Mouse (Mus musculus): ENCODE data around the gene D430019H16Rik. TPM values are rescaled to one million over a fixed set of nuclear protein-coding genes. Genes with fewer than 3 reads are reported as not detected.

Gene D430019H16Rik
- total and polyA plus RNA-seq, 3 experiments, result not detected

DNA sequence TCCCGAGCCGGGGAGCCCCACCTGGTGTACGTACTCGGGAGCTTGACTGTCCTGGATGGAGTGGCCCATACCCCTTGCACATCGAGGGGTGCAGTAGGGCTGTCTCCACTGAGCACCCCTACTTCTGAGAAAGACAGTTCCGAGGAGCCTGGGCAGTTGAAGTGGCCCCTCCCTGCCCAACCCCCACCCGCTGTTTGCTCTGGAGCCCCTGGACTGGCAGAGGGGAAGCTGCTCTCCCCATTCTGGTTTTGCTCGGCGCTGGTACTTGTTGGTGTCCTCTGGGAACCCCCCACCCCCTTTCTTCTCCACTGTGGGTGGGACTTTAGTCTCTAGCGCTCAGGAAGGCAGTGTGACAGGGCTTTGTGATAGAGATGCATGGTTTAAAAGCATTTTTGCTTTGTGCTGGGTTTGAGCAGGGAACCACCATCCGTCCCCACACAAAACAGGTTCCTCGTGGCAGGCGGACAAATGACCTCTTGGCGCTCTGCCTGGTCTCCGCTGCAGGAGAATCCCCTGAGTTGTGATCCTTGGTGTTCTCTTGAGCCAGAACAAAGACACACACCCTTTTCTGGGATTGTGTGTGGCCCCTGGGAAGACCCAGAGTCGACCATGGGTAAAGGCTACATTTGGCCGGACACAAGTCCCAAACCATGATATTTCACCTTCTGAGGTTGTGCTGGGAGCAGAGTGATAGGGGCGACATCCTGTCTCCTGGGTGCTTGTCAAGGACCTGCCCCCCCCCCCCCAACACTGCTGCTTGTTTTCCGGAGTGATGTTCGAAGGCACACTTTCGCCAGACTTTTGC, 804 bp downstream of the D430019H16Rik start:
- H3K4me3 ChIP-seq (ENCODE audit: control insufficient read depth in 1 of 2, insufficient read depth in 1 of 2, low read depth in 2 of 2, low read length in 2 of 2), result no peak overlapping the region
- no peaks in the 10 kb centered on the region for H3K79me2 ChIP-seq (ENCODE audit: control insufficient read depth, insufficient read depth, low read length, poor library complexity)
- no peaks in the 10 kb centered on the region for H3K27me3 ChIP-seq (ENCODE audit: control insufficient read depth in 1 of 2, insufficient read depth in 2 of 2, low read length in 2 of 2)
- H3K27ac ChIP-seq (ENCODE audit: control insufficient read depth, low read depth, low read length), result no peak overlapping the region
- H3K9ac ChIP-seq (ENCODE audit: control insufficient read depth, low read depth, low read length, poor library complexity, severe bottlenecking), result no peak overlapping the region
- no peak for TF ChIP-seq USF1 (IDR thresholded peaks at IDR 0.05; ENCODE audit: low read depth, low read length)
- no peak for TF ChIP-seq ZNF384 (IDR thresholded peaks at IDR 0.05; ENCODE audit: low read depth, low read length)
- TF ChIP-seq POLR2A (IDR thresholded peaks at IDR 0.05; ENCODE audit: control insufficient read depth in 1 of 2, insufficient read depth in 1 of 2, low read depth in 1 of 2, low read length in 2 of 2, poor library complexity in 1 of 2), result no peak
- TF ChIP-seq ZMIZ1 (IDR thresholded peaks at IDR 0.05; ENCODE audit: low read depth, low read length), result no peak
- TF ChIP-seq EP300 (IDR thresholded peaks at IDR 0.05; ENCODE audit: low read depth in 1 of 2, low read length in 2 of 2), result no peak
- no peak for TF ChIP-seq RAD21 (IDR thresholded peaks at IDR 0.05; ENCODE audit: low read depth, low read length)
- no peak for TF ChIP-seq UBTF (IDR thresholded peaks at IDR 0.05; ENCODE audit: borderline replicate concordance, insufficient read depth, low read depth, low read length)
- no peak for TF ChIP-seq POLR2AphosphoS2 (IDR thresholded peaks at IDR 0.05; ENCODE audit: low read length)
- no peak for TF ChIP-seq CHD1 (IDR thresholded peaks at IDR 0.05; ENCODE audit: low read depth, low read length)
- TF ChIP-seq SMC3 (IDR thresholded peaks at IDR 0.05; ENCODE audit: low read depth, low read length), result no peak
- no peaks in the 10 kb centered on the region for H3K4me1 ChIP-seq (ENCODE audit: control insufficient read depth in 1 of 2, insufficient read depth in 2 of 2, low read length in 2 of 2)
- no peak for DNase-seq (ENCODE audit: low read depth, low spot score)
- H3K9me3 ChIP-seq (replicated peaks; ENCODE audit: insufficient read depth, low read length), result no peaks in the 10 kb centered on the region
- H3K36me3 ChIP-seq (ENCODE audit: control insufficient read depth in 1 of 2, insufficient read depth in 2 of 2, low read length in 2 of 2), result no peaks in the 10 kb centered on the region

DNA sequence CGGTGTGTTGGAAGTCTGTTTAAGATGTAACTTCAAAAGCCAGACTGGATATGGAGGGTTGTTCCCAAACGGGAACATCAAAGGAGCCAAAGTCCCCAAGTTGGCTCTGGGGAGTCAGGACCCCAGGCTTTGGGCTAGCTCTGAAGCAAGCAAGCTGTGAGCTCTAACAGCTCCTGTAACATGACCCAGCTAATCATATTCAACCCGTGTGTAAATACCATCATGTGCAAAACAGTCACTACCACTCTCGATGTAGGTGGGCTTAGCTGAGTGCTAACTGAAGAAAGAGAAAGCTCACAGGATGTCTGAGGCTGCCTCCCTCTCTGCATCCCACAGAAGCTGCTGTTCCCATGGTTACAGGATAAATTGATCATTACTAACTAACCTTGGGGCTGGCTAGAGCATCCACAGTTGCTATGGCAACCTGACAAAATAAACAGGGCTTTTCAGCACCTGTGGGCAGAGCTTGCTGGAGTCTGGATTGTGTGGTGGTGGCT, 1.5 kb downstream of the D430019H16Rik start:
- Histone ChIP-seq H3K27me3 (ENCODE audit: control insufficient read depth in 1 of 2, insufficient read depth in 2 of 2, low read length in 2 of 2) (no peaks in the 10 kb centered on the region), H3K79me2 (ENCODE audit: control insufficient read depth, insufficient read depth, low read length, poor library complexity) (no peaks in the 10 kb centered on the region), H3K9me3 (replicated peaks; ENCODE audit: insufficient read depth, low read length) (no peaks in the 10 kb centered on the region), H3K36me3 (ENCODE audit: control insufficient read depth in 1 of 2, insufficient read depth in 2 of 2, low read length in 2 of 2) (no peaks in the 10 kb centered on the region), H3K9ac (ENCODE audit: control insufficient read depth, low read depth, low read length, poor library complexity, severe bottlenecking) (no peak overlapping the region), H3K4me3 (ENCODE audit: control insufficient read depth in 1 of 2, insufficient read depth in 1 of 2, low read depth in 2 of 2, low read length in 2 of 2) (no peak overlapping the region), H3K4me1 (ENCODE audit: control insufficient read depth in 1 of 2, insufficient read depth in 2 of 2, low read length in 2 of 2) (no peaks in the 10 kb centered on the region), H3K27ac (ENCODE audit: control insufficient read depth, low read depth, low read length) (no peak overlapping the region)
- no peak for DNase-seq (ENCODE audit: low read depth, low spot score)
- no peak for TF ChIP-seq KAT2A (conservative IDR thresholded peaks at IDR 0.05; ENCODE audit: low read depth, low read length)
- no peak for TF ChIP-seq MEF2A (IDR thresholded peaks at IDR 0.05; ENCODE audit: extremely low read depth, insufficient replicate concordance, low read depth, low read length, poor library complexity, severe bottlenecking)
- TF ChIP-seq USF2 (IDR thresholded peaks at IDR 0.05; ENCODE audit: borderline replicate concordance in 1 of 2, insufficient read depth in 1 of 2, low read depth in 1 of 2, low read length in 2 of 2), result no peak
- TF ChIP-seq SMC3 (IDR thresholded peaks at IDR 0.05; ENCODE audit: low read depth, low read length), result no peak
- TF ChIP-seq MXI1 (IDR thresholded peaks at IDR 0.05; ENCODE audit: low read depth, low read length), result no peak
- TF ChIP-seq MYC (IDR thresholded peaks at IDR 0.05; ENCODE audit: low read depth, low read length), result no peak
- no peak for TF ChIP-seq UBTF (IDR thresholded peaks at IDR 0.05; ENCODE audit: borderline replicate concordance, insufficient read depth, low read depth, low read length)
- TF ChIP-seq MAFK (IDR thresholded peaks at IDR 0.05; ENCODE audit: borderline replicate concordance, low read depth, low read length), result no peak
- no peak for TF ChIP-seq TBP (IDR thresholded peaks at IDR 0.05; ENCODE audit: low read depth, low read length)
- TF ChIP-seq MAZ (IDR thresholded peaks at IDR 0.05; ENCODE audit: low read depth, low read length), result no peak
- TF ChIP-seq HCFC1 (IDR thresholded peaks at IDR 0.05; ENCODE audit: low read depth, low read length), result no peak
- TF ChIP-seq TAL1 (IDR thresholded peaks at IDR 0.05; ENCODE audit: low read length), result no peak
- no peak for TF ChIP-seq MYB (IDR thresholded peaks at IDR 0.05; ENCODE audit: low read depth, low read length)
- TF ChIP-seq MAX (IDR thresholded peaks at IDR 0.05; ENCODE audit: low read length), result no peak
- TF ChIP-seq ELF1 (IDR thresholded peaks at IDR 0.05; ENCODE audit: low read depth, low read length), result no peak
- no peak for TF ChIP-seq ZC3H11A (IDR thresholded peaks at IDR 0.05; ENCODE audit: low read depth, low read length)
- TF ChIP-seq JUND (IDR thresholded peaks at IDR 0.05; ENCODE audit: low read depth, low read length), result no peak

Data from MEL (cell line).